Mouse (Mus musculus) ES-Bruce4 (cell line): Measurements from ENCODE around the gene Tmprss6.

Source experiments
- CTCF ChIP-seq: IDR thresholded peaks from one replicate; pipeline ENCODE4 v1.8.1; 2011; ENCODE audit warnings: low read depth, low read length
- EP300 ChIP-seq: IDR thresholded peaks from 2 replicates; pipeline ENCODE4 v1.6.1; 2011; ENCODE audit warnings: low read depth, low read length; ENCODE audit not compliant: insufficient read depth

DNA sequence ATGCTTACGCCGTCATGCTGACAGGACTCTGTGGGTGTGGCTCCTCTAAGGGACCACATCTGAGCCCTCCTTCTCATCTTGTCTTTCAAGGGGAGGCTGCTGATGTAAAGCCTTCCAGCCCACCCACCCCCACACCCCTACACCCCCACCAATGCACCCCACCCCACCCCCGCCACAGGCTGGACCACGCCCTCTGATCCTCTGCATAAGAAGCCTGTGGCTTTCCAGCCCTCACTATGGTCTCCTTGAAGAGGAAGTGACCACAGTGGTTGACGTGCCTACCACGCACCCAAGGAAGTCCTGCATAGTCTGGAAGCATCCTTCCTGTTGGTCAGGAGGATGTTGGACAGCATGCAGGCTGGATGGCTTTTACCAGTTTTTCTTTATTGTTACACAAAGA lies 47.3 kb upstream of the Tmprss6 start:
- TF ChIP-seq CTCF (no peak), EP300 (no peak)
